Mouse (Mus musculus) stomach, postnatal 0 days (tissue): Measurements from ENCODE around the gene Qpctl. TPM values are rescaled to one million over a fixed set of nuclear protein-coding genes. Genes with fewer than 3 reads are reported as not detected.

ENCODE experiments used
- ATAC-seq: fragments of 200-750 bp; cut with Nextera tagmentation; 2 replicates; pipeline ENCODE4 v1.8.0; 2017; ENCODE audit not compliant: low FRiP score, low TSS enrichment
- DNase-seq: peaks from one replicate; pipeline ENCODE4 v3.0.0-alpha.2; 2016; ENCODE audit warnings: low spot score
- H3K27ac ChIP-seq: fragments of 300-500 bp; sonication (generic); replicated peaks from 2 replicates; pipeline ENCODE4 v1.5.1; 2014; ENCODE audit warnings: mild to moderate bottlenecking, control low read depth
- H3K27me3 ChIP-seq: fragments of 300-500 bp; sonication (generic); 2 replicates; pipeline ENCODE4 v1.6.1; 2014; ENCODE audit warnings: low read length; ENCODE audit not compliant: control insufficient read depth, insufficient read depth
- H3K36me3 ChIP-seq: fragments of 300-500 bp; sonication (generic); 2 replicates; pipeline ENCODE4 v1.6.1; 2014; ENCODE audit warnings: low read length, mixed read lengths; ENCODE audit not compliant: control insufficient read depth, insufficient read depth
- H3K4me1 ChIP-seq: fragments of 300-500 bp; sonication (generic); replicated peaks from 2 replicates; pipeline ENCODE4 v1.6.1; 2014; ENCODE audit warnings: antibody characterized with exemption; ENCODE audit not compliant: control insufficient read depth, insufficient read depth
- H3K4me2 ChIP-seq: fragments of 300-500 bp; sonication (generic); replicated peaks from 2 replicates; pipeline ENCODE4 v1.6.1; 2014; ENCODE audit warnings: low read depth, mild to moderate bottlenecking, control low read depth, moderate library complexity
- H3K4me3 ChIP-seq: fragments of 300-500 bp; sonication (generic); 2 replicates; pipeline ENCODE4 v1.5.1; 2014; ENCODE audit warnings: low read depth, low read length, control low read depth
- H3K9ac ChIP-seq: fragments of 300-500 bp; sonication (generic); 2 replicates; pipeline ENCODE4 v1.6.1; 2014; ENCODE audit warnings: mild to moderate bottlenecking, low read length, control low read depth, mixed read lengths
- H3K9me3 ChIP-seq: fragments of 300-500 bp; sonication (generic); 2 replicates; pipeline ENCODE4 v1.6.1; 2016; ENCODE audit warnings: low read length; ENCODE audit not compliant: control insufficient read depth
- CTCF ChIP-seq: IDR thresholded peaks from 2 replicates; pipeline ENCODE4 v1.5.1; 2016; ENCODE audit warnings: antibody characterized with exemption, low read depth, mild to moderate bottlenecking, moderate library complexity
- EP300 ChIP-seq: optimal IDR thresholded peaks from 2 replicates; pipeline ENCODE3; 2016; ENCODE audit warnings: antibody characterized with exemption
- WGBS: fragments of 180-500 bp; shearing (Covaris S2); extraction: QIAGEN DNeasy Blood & Tissue Kit; methylation state at CpG from one replicate; pipeline ENCODE4 v1.1.7; 2014; 5-methylcytosine and 5-hydroxymethylcytosine counted together
- polyA plus RNA-seq: library from polyadenylated mRNA; unstranded; fragments of >200 nt; fragmentation: Nextera tagmentation; extraction: Ambion mirVana; gene quantifications from 2 replicates; pipeline ENCODE4 v1.2.1, GENCODE M21; 2015

The Qpctl gene
- polyA plus RNA-seq, 1 experiment from 2014 or later = 11.8 TPM

DNA sequence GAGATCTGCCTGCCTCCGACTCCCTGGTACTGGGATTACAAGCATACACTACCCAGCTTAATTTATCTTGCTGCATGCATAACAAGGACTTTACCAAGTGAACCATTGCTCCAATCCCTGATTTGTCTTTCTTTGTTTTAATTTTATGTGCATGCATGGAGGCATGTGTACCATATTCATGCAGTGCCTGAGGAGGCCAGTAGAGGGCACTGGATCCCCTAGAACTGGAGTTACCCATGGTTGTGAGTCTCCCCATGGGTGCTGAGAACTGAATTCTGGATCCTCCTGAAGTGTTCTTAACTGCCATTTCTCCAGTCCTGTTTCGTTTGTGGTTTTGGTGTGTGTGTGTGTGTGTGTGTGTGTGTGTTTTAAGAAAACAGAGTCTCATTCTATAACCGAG, 17.9 kb upstream of the Qpctl start:
- Histone ChIP-seq H3K27me3 (no peaks in the 10 kb centered on the region), H3K4me2 (no peak overlapping the region), H3K36me3 (no peaks in the 10 kb centered on the region), H3K4me3 (no peak overlapping the region), H3K9ac (no peak overlapping the region), H3K9me3 (no peaks in the 10 kb centered on the region), H3K27ac (no peak overlapping the region), H3K4me1 (no peaks in the 10 kb centered on the region)
- TF ChIP-seq EP300 (no peak), CTCF (peak; percentile 39)
- DNase-seq = no peak
- no peak for ATAC-seq
- WGBS = 79% methylated on average over 3 of the region's 3 CpGs

DNA sequence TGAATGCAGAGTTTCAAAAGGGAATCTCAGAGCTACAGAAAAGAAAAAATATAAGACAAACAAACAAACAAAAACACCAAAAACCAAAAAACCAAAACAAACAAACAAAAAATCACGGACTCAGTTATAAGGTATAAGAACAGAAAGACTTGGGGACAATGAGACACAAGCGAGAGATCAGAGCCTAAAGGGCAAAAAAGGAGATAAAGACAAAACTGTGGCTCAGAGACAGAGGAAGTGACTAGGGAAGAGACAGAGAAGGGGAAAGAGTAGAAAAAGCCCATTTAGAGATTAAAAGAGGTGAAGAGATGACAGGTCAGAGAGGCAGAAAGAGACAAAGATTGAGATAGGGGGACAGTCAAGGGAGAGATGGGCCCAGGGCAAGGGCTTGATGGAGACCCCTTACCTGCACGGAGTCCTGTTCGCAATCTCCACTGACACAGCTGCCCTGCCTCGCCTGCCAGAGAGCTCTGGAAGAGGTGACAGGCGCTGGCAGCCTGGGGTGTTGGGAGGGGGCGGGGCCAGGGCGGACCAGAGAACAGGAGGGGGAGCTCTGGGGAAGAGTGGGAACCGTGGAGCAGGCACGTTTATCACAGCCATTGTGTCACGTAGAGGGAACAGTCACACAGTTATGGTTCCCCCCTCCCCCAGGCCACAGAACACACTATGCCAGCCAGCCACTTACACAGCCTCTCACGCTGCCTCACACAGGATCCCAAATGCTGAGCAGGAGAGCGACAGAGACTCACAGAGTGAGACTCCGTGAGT, 16.7 kb upstream of the Qpctl start, which contains the start of gene Gipr:
Gipr (minus strand) TSS at position 472 of the 768 bp plus-strand sequence.
- Histone ChIP-seq H3K36me3 (no peaks in the 10 kb centered on the region), H3K9ac (no peak within 1 kb of the TSS), H3K27ac (no peak within 1 kb of the TSS), H3K4me3 (no peak within 1 kb of the TSS), H3K4me1 (no peaks in the 10 kb centered on the region), H3K9me3 (no peaks in the 10 kb centered on the region), H3K4me2 (no peak within 1 kb of the TSS; the same call in 1 of the 2 replicates), H3K27me3 (no peaks in the 10 kb centered on the region)
- 12% methylated on average over 14 of the region's 14 CpGs for WGBS
- TF ChIP-seq EP300 (no peak), CTCF (no peak; the same call in 1 of the 2 replicates)
- no peak for ATAC-seq
- no peak for DNase-seq

DNA sequence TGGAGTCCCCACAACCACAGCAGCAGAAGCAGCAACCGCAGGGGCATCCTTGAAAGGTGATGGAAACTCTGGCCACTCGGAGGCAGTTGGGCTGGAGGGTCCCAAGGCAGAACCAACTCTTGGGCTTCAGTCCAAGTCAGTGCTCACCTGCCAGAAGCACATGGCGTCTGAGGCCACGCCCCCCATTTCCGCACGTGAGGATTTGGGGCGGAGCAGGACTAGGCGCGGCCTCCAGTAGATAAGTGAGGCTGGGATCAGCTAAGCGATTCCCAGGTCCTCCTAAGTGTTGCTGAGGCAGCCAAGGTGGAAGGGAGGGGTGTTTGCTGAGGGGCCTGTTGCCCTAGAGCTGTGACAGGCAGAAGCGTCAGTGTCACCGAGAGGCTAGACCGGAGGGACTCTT, 15.9 kb upstream of the Qpctl start:
- ATAC-seq (peak; percentile 53), DNase-seq (peak; percentile 82)
- Histone ChIP-seq H3K27me3 (no peaks in the 10 kb centered on the region), H3K27ac (no peak overlapping the region), H3K36me3 (no peaks in the 10 kb centered on the region), H3K4me3 (no peak overlapping the region), H3K9me3 (no peaks in the 10 kb centered on the region), H3K9ac (no peak overlapping the region), H3K4me1 (0 out of 2 replicates have a peak, but pooled peaks cover 4% of the 10 kb centered on the region), H3K4me2 (no peak overlapping the region; the same call in 1 of the 2 replicates)
- TF ChIP-seq CTCF (no peak), EP300 (no peak)
- WGBS = 6% methylated on average over 13 of the region's 13 CpGs

DNA sequence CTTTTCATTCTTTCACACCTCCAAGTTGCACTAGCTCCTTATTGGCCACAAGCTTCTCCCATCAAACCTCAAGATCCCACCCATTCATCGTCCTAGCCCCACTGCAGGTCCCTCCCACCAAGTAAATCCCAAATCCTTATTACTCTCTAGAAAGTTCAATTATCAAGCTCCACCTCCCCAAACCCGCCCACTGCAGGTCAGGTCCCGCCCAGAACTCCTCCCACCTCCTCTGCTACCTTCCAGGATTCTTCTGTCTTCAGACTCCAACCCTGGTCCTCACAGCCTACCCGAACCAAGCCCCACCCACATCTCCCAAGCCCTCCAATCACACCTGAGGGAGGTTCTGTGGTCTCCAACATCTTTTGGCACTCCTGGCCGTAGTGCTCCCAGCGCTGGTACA, 15.1 kb upstream of the Qpctl start:
- Histone ChIP-seq H3K36me3 (no peaks in the 10 kb centered on the region), H3K4me2 (no peak overlapping the region), H3K27me3 (no peaks in the 10 kb centered on the region), H3K9me3 (no peaks in the 10 kb centered on the region), H3K4me3 (no peak overlapping the region), H3K9ac (no peak overlapping the region), H3K4me1 (0 out of 2 replicates have a peak, but pooled peaks cover 4% of the 10 kb centered on the region), H3K27ac (no peak overlapping the region)
- DNase-seq = no peak
- peak; percentile 35; the same call in 1 of the 2 replicates for ATAC-seq
- WGBS = under 1% methylated on average over 6 of the region's 6 CpGs
- TF ChIP-seq EP300 = no peak
- TF ChIP-seq CTCF = no peak

DNA sequence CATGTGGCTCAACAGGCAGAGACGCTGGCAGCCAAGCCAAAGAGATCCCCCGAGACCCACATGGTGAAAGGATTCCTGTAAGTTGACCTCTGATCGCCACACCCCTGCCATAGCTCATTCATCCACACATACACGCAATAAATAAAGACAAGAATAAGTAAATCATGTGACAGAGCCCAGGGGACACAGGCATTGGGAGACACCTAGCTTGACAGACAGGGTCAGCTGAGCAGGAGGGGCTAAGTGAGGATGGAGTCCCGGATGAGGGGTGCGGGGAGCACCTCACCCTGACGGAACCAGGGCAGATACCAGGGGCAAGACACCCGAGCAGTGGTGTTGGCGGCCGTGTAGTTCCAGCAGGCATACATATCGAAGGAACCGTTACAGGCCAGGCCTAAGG, 14.7 kb upstream of the Qpctl start:
- WGBS = 29% methylated on average over 12 of the region's 12 CpGs
- Histone ChIP-seq H3K4me3 (no peak overlapping the region), H3K9ac (no peak overlapping the region), H3K9me3 (no peaks in the 10 kb centered on the region), H3K27ac (no peak overlapping the region), H3K27me3 (no peaks in the 10 kb centered on the region), H3K4me2 (no peak overlapping the region), H3K4me1 (0 out of 2 replicates have a peak, but pooled peaks cover 4% of the 10 kb centered on the region), H3K36me3 (no peaks in the 10 kb centered on the region)
- TF ChIP-seq CTCF = no peak
- TF ChIP-seq EP300 = no peak
- no peak for DNase-seq
- ATAC-seq = no peak

DNA sequence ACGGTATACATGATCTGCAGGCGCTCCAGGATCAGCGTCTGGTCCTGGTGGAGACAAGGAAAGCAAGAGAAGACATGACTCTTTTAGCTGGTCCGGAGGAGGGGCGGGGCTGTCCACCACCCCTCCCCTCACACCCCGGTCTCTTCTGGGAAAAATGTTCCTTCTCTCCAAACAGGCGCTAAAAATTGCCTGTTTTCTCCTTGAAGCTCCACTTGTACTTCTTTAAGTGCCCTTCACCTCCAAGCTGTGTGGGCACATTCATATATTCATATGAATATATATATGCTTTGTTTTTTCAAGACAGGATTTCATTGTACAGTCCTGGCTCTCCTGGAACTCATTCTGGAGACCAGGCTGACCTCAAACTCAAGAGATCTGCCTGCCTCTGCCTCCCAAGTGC, 13.8 kb upstream of the Qpctl start:
- no peak for TF ChIP-seq CTCF
- TF ChIP-seq EP300 = no peak
- H3K4me1 ChIP-seq = 0 out of 2 replicates have a peak, but pooled peaks cover 4% of the 10 kb centered on the region
- no peak overlapping the region for H3K4me3 ChIP-seq
- 71% methylated on average over 7 of the region's 7 CpGs for WGBS
- ATAC-seq = no peak
- no peaks in the 10 kb centered on the region for H3K36me3 ChIP-seq
- no peak overlapping the region for H3K4me2 ChIP-seq
- H3K27ac ChIP-seq = no peak overlapping the region
- no peak overlapping the region for H3K9ac ChIP-seq
- no peak for DNase-seq
- H3K27me3 ChIP-seq = no peaks in the 10 kb centered on the region
- H3K9me3 ChIP-seq = no peaks in the 10 kb centered on the region
